Comparison of ENCODE assay signal across 22 mouse cellular contexts in genomic region chr8:76924150-76924549, GRCm38 (mm10).
"Had no signal": no experiment of that assay in that cellular context is flagged by ENCODE, and none has a peak within 500 bp of the region (broad histone marks: within the 10 kb centered on the region; RNA-seq: fewer than 3 reads in every experiment).

No protein-coding gene starts in this region.

- ATAC-seq: hindbrain, embryonic 16.5 days; hindbrain, postnatal 0 days; inflammation-experienced regulatory T-cells, adult 6 months; intestine, embryonic 15.5 days; intestine, embryonic 16.5 days; intestine, postnatal 0 days had no signal

- DNase-seq: heart, postnatal 10 days; heart, postnatal 14 days; heart, postnatal 36 days; heart, postnatal 4 days; kidney, adult 11 months; kidney, adult 18-20 months; kidney, adult 2 months; kidney, adult 8-10 months; kidney, adult 9 months; kidney, postnatal 10 days; kidney, postnatal 14 days; kidney, postnatal 25 days; kidney, postnatal 36 days; kidney, postnatal 4 days; layer of hippocampus, adult 9-11 months; layer of hippocampus, postnatal 36 days had no signal
